Mouse (Mus musculus): Measurements from ENCODE around the gene Cenpo.

DNA sequence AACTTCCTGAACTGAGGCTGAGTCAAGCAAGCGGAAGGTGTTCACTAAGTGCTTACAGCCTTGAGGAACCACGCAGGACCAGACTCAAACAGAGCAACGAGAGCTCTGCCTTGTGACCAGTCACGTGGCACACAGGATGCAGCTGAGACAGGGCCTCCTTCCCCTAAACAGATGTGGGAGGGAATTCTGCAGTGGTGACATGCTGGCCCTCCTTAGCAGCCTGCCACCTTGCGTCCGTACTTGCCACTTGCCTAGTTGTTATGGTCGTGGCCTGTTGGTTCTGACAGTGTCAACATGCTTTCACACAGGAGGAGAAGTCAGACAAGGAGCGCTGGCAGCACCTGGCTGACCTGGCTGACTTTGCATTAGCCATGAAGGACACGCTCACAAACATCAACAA, 22.9 kb downstream of the Cenpo start:
- TF ChIP-seq ZMIZ1 (IDR thresholded peaks at IDR 0.05; ENCODE audit: low read depth, low read length) (no peak), KAT2A (conservative IDR thresholded peaks at IDR 0.05; ENCODE audit: low read depth, low read length) (no peak), POLR2AphosphoS2 (IDR thresholded peaks at IDR 0.05; ENCODE audit: low read length) (no peak), CTCF (IDR thresholded peaks at IDR 0.05 in 2 of 3, conservative IDR thresholded peaks at IDR 0.05 in 1 of 3; ENCODE audit: control insufficient read depth in 1 of 3, insufficient read depth in 1 of 3, low read depth in 2 of 3, low read length in 3 of 3, poor library complexity in 1 of 3, severe bottlenecking in 1 of 3) (no peak), MAFK (IDR thresholded peaks at IDR 0.05; ENCODE audit: borderline replicate concordance, low read depth, low read length) (no peak), EP300 (IDR thresholded peaks at IDR 0.05; ENCODE audit: low read depth in 1 of 2, low read length in 2 of 2) (no peak), SMC3 (IDR thresholded peaks at IDR 0.05; ENCODE audit: low read depth, low read length) (no peak), POLR2A (IDR thresholded peaks at IDR 0.05; ENCODE audit: control insufficient read depth in 1 of 2, insufficient read depth in 1 of 2, low read depth in 1 of 2, low read length in 2 of 2, poor library complexity in 1 of 2) (no peak; a peak in 1 of 4 replicates), MXI1 (IDR thresholded peaks at IDR 0.05; ENCODE audit: low read depth, low read length) (no peak)

Data from MEL (cell line).